Mouse (Mus musculus): ENCODE results near the gene Spint1. TPM values are rescaled to one million over a fixed set of nuclear protein-coding genes. Genes with fewer than 3 reads are reported as not detected.

Gene Spint1
- polyA plus RNA-seq, 1 experiment from 2014 or later: 49.4 TPM

DNA sequence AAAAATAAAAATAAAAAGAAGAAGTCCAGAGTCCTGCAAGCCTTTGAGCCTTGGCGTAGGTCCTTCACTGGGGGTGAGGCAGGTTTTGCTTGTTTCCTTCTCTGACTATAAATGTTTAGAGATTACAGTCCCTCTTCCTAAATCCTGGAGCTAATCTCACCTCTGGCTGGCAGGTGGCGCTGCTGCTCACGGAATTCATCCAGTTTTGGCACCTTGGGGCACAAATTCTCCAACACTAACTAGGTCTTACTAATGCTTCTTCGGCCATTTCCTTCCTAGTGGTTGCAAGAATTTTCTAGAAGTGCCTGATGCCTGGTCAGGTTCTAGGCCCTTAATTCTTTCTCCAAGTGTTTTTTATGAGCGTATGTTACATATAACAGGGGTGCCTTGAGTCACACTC lies 61.2 kb downstream of the Spint1 start:
- no peak overlapping the region for H3K27ac ChIP-seq (ENCODE audit: low read length)
- 41% methylated on average over 5 of the region's 5 CpGs for WGBS
- ATAC-seq (ENCODE audit: low FRiP score, low TSS enrichment): no peak

DNA sequence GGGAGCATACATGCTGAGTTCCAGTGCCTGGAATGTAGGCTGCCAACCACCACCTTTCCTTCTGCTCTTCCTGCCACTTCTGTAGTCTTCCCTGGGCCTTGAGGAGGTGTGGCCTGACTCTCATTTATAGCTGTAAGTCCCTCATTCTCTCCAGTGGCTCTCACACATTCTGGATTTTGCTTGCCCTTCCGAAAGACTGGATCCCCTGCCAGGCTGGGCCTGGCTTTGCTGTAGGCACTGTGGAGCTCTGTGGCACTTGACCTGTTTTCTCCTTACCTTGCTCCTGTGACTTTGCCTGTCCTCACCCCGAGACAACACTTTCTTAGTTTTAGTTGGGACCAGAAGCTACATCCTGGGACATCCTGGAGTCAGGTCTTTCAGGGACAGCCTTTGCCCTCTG lies 61.7 kb downstream of the Spint1 start:
- peak overlapping the region; percentile 85; the same call in 1 of the 2 replicates for H3K27ac ChIP-seq (ENCODE audit: low read length)
- H3K4me2 ChIP-seq (replicated peaks; ENCODE audit: low read depth, low read length): no peak overlapping the region
- H3K4me3 ChIP-seq (ENCODE audit: low read length): no peak overlapping the region
- WGBS: 92% methylated on average over 2 of the region's 2 CpGs
- H3K4me1 ChIP-seq (ENCODE audit: insufficient read depth, low read length): peaks cover 18% of the 10 kb centered on the region
- no peak for ATAC-seq (ENCODE audit: low FRiP score, low TSS enrichment)
- peaks cover 39% of the 10 kb centered on the region for H3K36me3 ChIP-seq (ENCODE audit: insufficient read depth, low read length)
- H3K9me3 ChIP-seq (ENCODE audit: low read length): no peaks in the 10 kb centered on the region
- no peaks in the 10 kb centered on the region for H3K27me3 ChIP-seq (ENCODE audit: insufficient read depth, low read length)
- H3K9ac ChIP-seq (replicated peaks; ENCODE audit: low read length): no peak overlapping the region

More for the DNA sequence above, 61.2 kb downstream of the Spint1 start:
- H3K27me3 ChIP-seq (ENCODE audit: insufficient read depth, low read length): no peaks in the 10 kb centered on the region
- H3K4me2 ChIP-seq (replicated peaks; ENCODE audit: low read depth, low read length): no peak overlapping the region
- peaks cover 18% of the 10 kb centered on the region for H3K4me1 ChIP-seq (ENCODE audit: insufficient read depth, low read length)
- H3K9ac ChIP-seq (replicated peaks; ENCODE audit: low read length): no peak overlapping the region
- no peaks in the 10 kb centered on the region for H3K9me3 ChIP-seq (ENCODE audit: low read length)
- H3K36me3 ChIP-seq (ENCODE audit: insufficient read depth, low read length): peaks cover 44% of the 10 kb centered on the region
- H3K4me3 ChIP-seq (ENCODE audit: low read length): no peak overlapping the region

Other genes starting within 250 kb of the Spint1 start
- gene Ccdc32, start 208.0 kb upstream of the Spint1 start, polyA plus RNA-seq (2015; fragmentation: Nextera tagmentation; extraction: Ambion mirVana): 23.3 and 26.9 TPM in 2 replicates
- gene Rpusd2, start 202.6 kb upstream of the Spint1 start, polyA plus RNA-seq (2015; fragmentation: Nextera tagmentation; extraction: Ambion mirVana): 4.5 and 5.3 TPM in 2 replicates
- 38.3 and 47.0 TPM in 2 replicates for gene Knl1, start 190.2 kb upstream of the Spint1 start, polyA plus RNA-seq (2015; fragmentation: Nextera tagmentation; extraction: Ambion mirVana)
- gene Rad51, start 124.6 kb upstream of the Spint1 start, polyA plus RNA-seq (2015; fragmentation: Nextera tagmentation; extraction: Ambion mirVana): 50.7 and 51.8 TPM in 2 replicates
- 46.4 and 47.0 TPM in 2 replicates for gene Rmdn3, start 80.3 kb upstream of the Spint1 start, polyA plus RNA-seq (2015; fragmentation: Nextera tagmentation; extraction: Ambion mirVana)
- gene Gchfr, start 69.6 kb upstream of the Spint1 start, polyA plus RNA-seq (2015; fragmentation: Nextera tagmentation; extraction: Ambion mirVana): 34.5 and 38.8 TPM in 2 replicates
- 0.56 and 0.85 TPM in 2 replicates for gene Gm14137, start 62.9 kb upstream of the Spint1 start, polyA plus RNA-seq (2015; fragmentation: Nextera tagmentation; extraction: Ambion mirVana)
- gene Zfyve19, start 28.7 kb upstream of the Spint1 start, polyA plus RNA-seq (2015; fragmentation: Nextera tagmentation; extraction: Ambion mirVana): 64.1 and 67.2 TPM in 2 replicates
- gene Dnajc17, start 28.6 kb upstream of the Spint1 start, polyA plus RNA-seq (2015; fragmentation: Nextera tagmentation; extraction: Ambion mirVana): 21.0 and 21.6 TPM in 2 replicates
- gene Ppp1r14d, start 7.5 kb upstream of the Spint1 start, polyA plus RNA-seq (2015; fragmentation: Nextera tagmentation; extraction: Ambion mirVana): 1.0 and 1.2 TPM in 2 replicates
- 1.8 and 2.3 TPM in 2 replicates for gene Rhov, start 33.9 kb downstream of the Spint1 start, polyA plus RNA-seq (2015; fragmentation: Nextera tagmentation; extraction: Ambion mirVana)
- 23.0 and 23.1 TPM in 2 replicates for gene Vps18, start 51.4 kb downstream of the Spint1 start, polyA plus RNA-seq (2015; fragmentation: Nextera tagmentation; extraction: Ambion mirVana)
- 12.9 and 13.5 TPM in 2 replicates for gene Dll4, start 88.4 kb downstream of the Spint1 start, polyA plus RNA-seq (2015; fragmentation: Nextera tagmentation; extraction: Ambion mirVana)
- 0.86 and 1.3 TPM in 2 replicates for gene Chac1, start 113.9 kb downstream of the Spint1 start, polyA plus RNA-seq (2015; fragmentation: Nextera tagmentation; extraction: Ambion mirVana)
- 3.9 and 5.0 TPM in 2 replicates for gene Ino80, start 240.3 kb downstream of the Spint1 start, polyA plus RNA-seq (2015; fragmentation: Nextera tagmentation; extraction: Ambion mirVana)